Mouse (Mus musculus) spleen, adult 2 months (tissue): ENCODE measurements around the gene Fam118a. TPM values are rescaled to one million over a fixed set of nuclear protein-coding genes. Genes with fewer than 3 reads are reported as not detected.
"Not testable (repeated sequence)": the region's sequence is repeated elsewhere in the genome, so short reads cannot be mapped to it uniquely, and the experiment has no call there.

Source experiments
- DNase-seq, 2 experiments: peaks; one replicate each; pipeline versions ENCODE4 v3.0.0 to v3.0.0-alpha.2; 2012 to 2021; ENCODE audit warnings: low spot score in 2 of 2, low read depth in 1 of 2
- H3K27ac ChIP-seq: fragments of 200-500 bp; 2 replicates; pipeline ENCODE4 v1.5.1; 2012; ENCODE audit warnings: low read length, inconsistent platforms; ENCODE audit not compliant: insufficient read depth
- H3K27me3 ChIP-seq: fragments of 200-500 bp; 2 replicates; pipeline ENCODE4 v1.6.1; 2012; ENCODE audit warnings: mild to moderate bottlenecking, moderate library complexity, low read length, inconsistent platforms; ENCODE audit not compliant: control insufficient read depth, insufficient read depth
- H3K36me3 ChIP-seq: fragments of 200-500 bp; 2 replicates; pipeline ENCODE4 v1.6.1; 2012; ENCODE audit warnings: mild to moderate bottlenecking, low read length, inconsistent platforms; ENCODE audit not compliant: control insufficient read depth, insufficient read depth
- H3K4me1 ChIP-seq: fragments of 200-500 bp; 2 replicates; pipeline ENCODE4 v1.6.1; 2011; ENCODE audit warnings: inconsistent platforms; ENCODE audit not compliant: control insufficient read depth, insufficient read depth, insufficient read length
- H3K4me3 ChIP-seq: fragments of 200-500 bp; 2 replicates; pipeline ENCODE4 v1.5.1; 2011; ENCODE audit warnings: mild to moderate bottlenecking, inconsistent platforms; ENCODE audit not compliant: insufficient read depth, insufficient read length; ENCODE audit errors: extremely low read depth
- CTCF ChIP-seq: fragments of 200-500 bp; IDR thresholded peaks from 2 replicates; pipeline ENCODE4 v1.5.1; 2011; ENCODE audit warnings: mild to moderate bottlenecking, inconsistent platforms; ENCODE audit not compliant: insufficient read depth, insufficient read length, insufficient replicate concordance; ENCODE audit errors: extremely low read depth
- POLR2A ChIP-seq: fragments of 200-500 bp; IDR thresholded peaks from 2 replicates; pipeline ENCODE4 v1.6.1; 2011; ENCODE audit warnings: low read depth, low read length, inconsistent platforms
- WGBS: fragments of 180-500 bp; shearing (Covaris S2); methylation state at CpG from one replicate; pipeline ENCODE4 v1.1.7; 2018; 5-methylcytosine and 5-hydroxymethylcytosine counted together
- polyA plus RNA-seq: library from polyadenylated mRNA; depleted of rRNA; stranded (reverse); fragments of >200 nt; gene quantifications from 2 replicates; pipeline ENCODE4 v1.2.3, GENCODE M21; 2012

Fam118a gene
- polyA plus RNA-seq, 1 experiment = 4.0 TPM

DNA sequence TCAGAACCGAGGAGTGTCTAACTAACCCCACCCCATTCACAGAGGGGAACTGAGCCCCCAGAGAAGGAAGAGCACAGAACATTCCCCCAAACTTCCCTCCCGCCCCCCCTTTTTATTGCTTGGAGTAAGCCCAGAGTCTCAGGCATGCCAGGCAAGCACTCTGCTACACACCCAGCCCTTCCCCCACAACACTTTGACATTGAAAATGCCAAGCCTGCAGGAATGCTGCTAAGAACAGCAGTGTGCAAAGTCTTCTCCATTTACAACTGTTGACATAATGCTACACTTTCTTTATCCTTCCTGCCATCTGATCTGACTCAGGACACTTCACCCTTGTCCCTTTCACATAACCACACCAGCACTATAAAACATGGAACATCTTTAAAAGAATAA, 16.1 kb upstream of the Fam118a start:
- TF ChIP-seq CTCF (no peak), POLR2A (no peak)
- DNase-seq = no peak
- no peak overlapping the region for H3K4me3 ChIP-seq
- no peaks in the 10 kb centered on the region for H3K36me3 ChIP-seq
- WGBS = 42% methylated on average over 2 of the region's 2 CpGs
- H3K27ac ChIP-seq = no peak overlapping the region
- H3K4me1 ChIP-seq = no peaks in the 10 kb centered on the region; the same call in 1 of the 2 replicates
- peaks cover 3% of the 10 kb centered on the region; the same call in 1 of the 2 replicates for H3K27me3 ChIP-seq

DNA sequence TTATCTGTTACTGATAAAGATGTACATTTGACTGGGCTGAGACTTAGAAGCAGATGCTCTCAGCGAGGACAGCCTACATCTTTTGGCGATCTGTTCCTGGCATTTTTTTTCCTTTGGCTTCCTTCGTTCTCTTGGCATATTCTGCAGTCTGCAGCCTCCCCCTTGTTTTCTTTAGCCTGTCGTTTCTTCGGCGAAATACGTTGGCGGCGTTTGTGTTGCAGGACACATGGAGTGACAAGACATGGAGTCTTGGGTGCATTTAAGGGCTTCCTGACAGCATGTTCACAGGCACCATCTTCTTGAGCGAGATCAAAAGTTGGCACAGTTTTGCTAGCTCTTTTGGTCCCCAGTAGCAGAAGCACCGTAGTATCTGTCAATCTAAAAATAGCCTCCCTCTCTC, 13.0 kb upstream of the Fam118a start:
- Histone ChIP-seq H3K27me3 (peaks cover 3% of the 10 kb centered on the region; the same call in 1 of the 2 replicates), H3K36me3 (no peaks in the 10 kb centered on the region), H3K4me3 (no peak overlapping the region), H3K4me1 (no peaks in the 10 kb centered on the region; the same call in 1 of the 2 replicates), H3K27ac (no peak overlapping the region)
- DNase-seq = no peak
- 87% methylated on average over 11 of the region's 11 CpGs for WGBS
- TF ChIP-seq POLR2A (no peak), CTCF (no peak)

DNA sequence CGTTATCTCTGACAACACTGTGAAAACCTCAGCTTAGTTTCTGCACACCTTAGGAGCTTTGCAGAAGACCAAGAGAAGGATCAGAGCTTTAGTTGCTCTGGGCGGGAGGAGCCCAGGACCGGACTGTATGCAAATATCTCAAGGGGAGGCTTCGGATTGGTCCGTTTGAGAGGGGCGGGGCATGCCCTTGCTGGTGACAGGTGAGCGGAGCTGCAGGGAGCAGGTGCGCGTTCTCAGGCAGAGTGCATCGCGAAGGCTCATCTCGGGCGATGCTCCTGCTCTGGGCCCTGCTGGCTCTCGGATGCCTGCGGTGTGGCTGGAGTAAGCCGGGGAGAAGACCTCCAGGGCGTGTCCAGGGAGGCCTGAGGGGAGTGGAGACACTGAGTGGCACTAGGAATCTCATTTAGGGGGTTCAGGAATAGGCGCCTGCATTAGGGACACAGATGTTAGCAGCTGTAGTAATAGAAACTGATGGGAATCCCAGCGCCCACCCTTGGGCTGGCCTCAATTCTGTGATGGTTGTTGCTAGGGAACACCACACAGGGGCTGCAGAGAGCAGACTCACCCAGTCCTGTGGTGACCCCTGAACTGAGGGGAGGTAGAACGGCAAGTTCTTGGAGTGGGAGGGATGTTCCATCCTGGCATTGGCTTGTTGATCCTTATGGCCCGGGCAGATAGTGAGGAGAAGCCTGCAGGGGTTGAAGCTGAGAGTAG, 11.6 kb upstream of the Fam118a start, which contains the start of gene Upk3a:
Gene Upk3a (plus strand): TSS at position 191 of the 714 bp plus-strand sequence.
- peak in 1 of 2 experiments; percentile 14 for DNase-seq
- WGBS = 14% methylated on average over 21 of the region's 21 CpGs

DNA sequence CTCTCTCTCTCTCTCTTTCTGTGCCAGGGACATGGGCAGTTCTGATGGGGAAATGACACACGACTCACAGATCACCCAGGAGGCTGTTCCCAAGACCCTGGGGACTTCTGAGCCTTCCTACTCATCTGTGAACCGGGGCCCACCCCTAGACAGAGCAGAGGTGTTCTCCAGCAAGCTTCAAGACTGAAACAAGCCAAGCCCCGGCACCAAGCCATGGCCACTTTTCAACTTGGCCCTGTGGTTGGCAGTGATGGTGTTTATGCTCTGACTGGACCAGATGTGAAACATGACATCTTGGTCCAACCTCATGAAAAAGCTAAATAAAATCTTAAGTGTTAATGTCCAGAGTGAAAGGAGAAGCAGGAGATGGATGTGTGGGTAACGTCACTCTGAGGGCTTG, 6.5 kb upstream of the Fam118a start:
- Histone ChIP-seq H3K27me3 (no peaks in the 10 kb centered on the region), H3K27ac (no peak overlapping the region), H3K4me3 (no peak overlapping the region), H3K36me3 (no peaks in the 10 kb centered on the region), H3K4me1 (no peaks in the 10 kb centered on the region)
- TF ChIP-seq POLR2A (no peak), CTCF (no peak)
- no peak for DNase-seq
- WGBS = 63% methylated on average over 4 of the region's 4 CpGs

More for the DNA sequence above, 11.6 kb upstream of the Fam118a start, which contains the start of gene Upk3a:
- H3K4me1 ChIP-seq = no peaks in the 10 kb centered on the region; the same call in 1 of the 2 replicates
- peaks cover 3% of the 10 kb centered on the region; the same call in 1 of the 2 replicates for H3K27me3 ChIP-seq
- H3K36me3 ChIP-seq = no peaks in the 10 kb centered on the region
- TF ChIP-seq CTCF = no peak
- no peak for TF ChIP-seq POLR2A
- H3K4me3 ChIP-seq = no peak within 1 kb of the TSS
- no peak within 1 kb of the TSS for H3K27ac ChIP-seq

DNA sequence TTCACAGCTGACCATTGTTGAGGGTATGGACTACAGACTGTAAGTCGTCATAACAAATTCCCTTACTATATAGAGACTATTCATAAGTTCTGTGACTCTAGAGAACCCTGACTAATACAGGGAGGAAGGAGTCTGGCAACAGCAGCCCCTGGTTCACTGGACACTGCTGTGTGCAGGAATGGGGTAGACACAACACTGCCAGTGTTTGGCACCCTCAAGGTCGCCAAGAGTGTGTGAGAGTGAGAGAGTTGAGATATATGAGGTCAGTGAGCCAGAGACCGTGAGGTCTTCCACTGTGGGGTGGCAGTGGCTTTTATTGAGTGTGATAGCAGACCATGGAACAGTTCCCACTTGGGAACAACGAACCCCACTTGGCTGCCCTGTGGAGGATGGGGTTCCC, 2.6 kb upstream of the Fam118a start:
- DNase-seq = no peak
- TF ChIP-seq POLR2A (no peak), CTCF (no peak)
- WGBS = 76% methylated on average over 4 of the region's 4 CpGs
- Histone ChIP-seq H3K27me3 (no peaks in the 10 kb centered on the region), H3K4me1 (no peaks in the 10 kb centered on the region), H3K27ac (no peak overlapping the region), H3K36me3 (no peaks in the 10 kb centered on the region), H3K4me3 (no peak overlapping the region)

DNA sequence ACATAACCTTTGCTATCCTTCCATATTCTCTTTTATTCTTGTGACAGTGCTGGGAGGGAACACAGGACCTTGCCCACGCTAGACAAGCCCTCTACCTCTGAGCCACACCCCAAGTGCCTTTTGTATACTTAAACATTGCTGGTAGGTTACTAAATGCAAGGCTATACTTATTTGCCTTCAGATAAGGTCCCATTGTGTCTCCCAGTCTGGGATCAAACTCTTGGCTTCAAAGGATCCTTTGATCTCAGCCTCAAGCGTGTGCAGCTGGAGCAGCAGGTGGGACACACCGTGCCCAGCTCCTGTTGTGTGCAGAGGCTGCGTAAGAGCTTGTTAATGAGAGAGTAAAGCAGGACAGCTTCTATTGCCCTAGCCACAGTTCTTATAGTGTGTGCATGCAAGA, 1.0 kb upstream of the Fam118a start:
- H3K27ac ChIP-seq = no peak overlapping the region
- H3K27me3 ChIP-seq = no peaks in the 10 kb centered on the region
- WGBS = 75% methylated on average over 4 of the region's 4 CpGs
- H3K36me3 ChIP-seq = no peaks in the 10 kb centered on the region
- H3K4me1 ChIP-seq = no peaks in the 10 kb centered on the region
- TF ChIP-seq POLR2A (no peak), CTCF (no peak)
- no peak overlapping the region for H3K4me3 ChIP-seq
- no peak for DNase-seq

DNA sequence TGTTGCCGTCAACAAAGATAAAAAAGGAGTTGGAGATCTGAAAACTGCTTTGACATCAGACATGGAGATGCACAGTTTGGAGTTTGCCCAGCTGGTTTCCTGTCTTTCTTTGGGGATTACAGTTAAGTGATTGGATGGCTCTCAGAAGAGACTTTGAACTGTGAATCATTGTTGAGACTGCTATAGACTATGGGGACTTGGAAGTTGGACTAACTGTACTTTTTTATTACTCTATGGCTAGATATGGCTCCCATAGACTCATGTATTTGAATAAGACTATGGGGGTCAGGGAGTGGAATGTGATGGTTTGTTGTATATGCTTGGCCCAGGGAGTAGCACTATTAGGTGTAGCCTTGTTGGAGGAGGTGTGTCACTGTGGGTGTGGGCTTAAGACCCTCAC, 1.9 kb downstream of the Fam118a start:
- not testable (repeated sequence) for H3K27me3 ChIP-seq, H3K36me3 ChIP-seq, H3K4me1 ChIP-seq, H3K4me3 ChIP-seq, H3K27ac ChIP-seq, DNase-seq
- 77% methylated on average over 1 of the region's 1 CpGs for WGBS
